Mouse (Mus musculus) lung, embryonic 16.5 days (tissue): ENCODE measurements at regions not wholly inside any gene's neighbourhood (a gene's known extent, or its start where the extent isn't known, plus 50 kb on each side); places are given as distances from the start of the nearest gene placed in this dataset.
A peak's percentile ranks its signal among the peaks of the same experiment; 100 is the strongest.

ENCODE experiments used
- ATAC-seq: fragments of 200-750 bp; cut with Nextera tagmentation; 2 replicates; pipeline ENCODE4 v1.8.0; 2017; ENCODE audit warnings: low read depth, mild to moderate bottlenecking, moderate library complexity
- H3K27ac ChIP-seq: fragments of 300-500 bp; sonication (generic); 2 replicates; pipeline ENCODE4 v1.5.1; 2014; ENCODE audit warnings: mild to moderate bottlenecking, control low read depth, low read length
- H3K27me3 ChIP-seq: fragments of 300-500 bp; sonication (generic); 2 replicates; pipeline ENCODE4 v1.6.1; 2014; ENCODE audit warnings: low read depth, low read length, mixed read lengths; ENCODE audit not compliant: control insufficient read depth, insufficient read depth
- H3K36me3 ChIP-seq: fragments of 300-500 bp; sonication (generic); 2 replicates; pipeline ENCODE4 v1.6.1; 2014; ENCODE audit warnings: low read length; ENCODE audit not compliant: control insufficient read depth, insufficient read depth
- H3K4me1 ChIP-seq: fragments of 300-500 bp; sonication (generic); replicated peaks from 2 replicates; pipeline ENCODE4 v1.6.1; 2014; ENCODE audit warnings: low read length, mixed read lengths; ENCODE audit not compliant: control insufficient read depth, insufficient read depth
- H3K4me2 ChIP-seq: fragments of 300-500 bp; sonication (generic); 2 replicates; pipeline ENCODE4 v1.6.1; 2014; ENCODE audit warnings: low read depth, low read length, control low read depth
- H3K4me3 ChIP-seq: fragments of 300-500 bp; sonication (generic); 2 replicates; pipeline ENCODE4 v1.5.1; 2014; ENCODE audit warnings: mild to moderate bottlenecking, low read length, control low read depth
- H3K9ac ChIP-seq: fragments of 300-500 bp; sonication (generic); 2 replicates; pipeline ENCODE4 v1.6.1; 2014; ENCODE audit warnings: low read length, control low read depth
- H3K9me3 ChIP-seq: fragments of 300-500 bp; sonication (generic); 2 replicates; pipeline ENCODE4 v1.6.1; 2016; ENCODE audit warnings: low read length; ENCODE audit not compliant: control insufficient read depth
- WGBS: fragments of 180-500 bp; shearing (Covaris S2); extraction: QIAGEN DNeasy Blood & Tissue Kit; methylation state at CpG from one replicate; pipeline ENCODE4 v1.1.7; 2014; 5-methylcytosine and 5-hydroxymethylcytosine counted together

DNA sequence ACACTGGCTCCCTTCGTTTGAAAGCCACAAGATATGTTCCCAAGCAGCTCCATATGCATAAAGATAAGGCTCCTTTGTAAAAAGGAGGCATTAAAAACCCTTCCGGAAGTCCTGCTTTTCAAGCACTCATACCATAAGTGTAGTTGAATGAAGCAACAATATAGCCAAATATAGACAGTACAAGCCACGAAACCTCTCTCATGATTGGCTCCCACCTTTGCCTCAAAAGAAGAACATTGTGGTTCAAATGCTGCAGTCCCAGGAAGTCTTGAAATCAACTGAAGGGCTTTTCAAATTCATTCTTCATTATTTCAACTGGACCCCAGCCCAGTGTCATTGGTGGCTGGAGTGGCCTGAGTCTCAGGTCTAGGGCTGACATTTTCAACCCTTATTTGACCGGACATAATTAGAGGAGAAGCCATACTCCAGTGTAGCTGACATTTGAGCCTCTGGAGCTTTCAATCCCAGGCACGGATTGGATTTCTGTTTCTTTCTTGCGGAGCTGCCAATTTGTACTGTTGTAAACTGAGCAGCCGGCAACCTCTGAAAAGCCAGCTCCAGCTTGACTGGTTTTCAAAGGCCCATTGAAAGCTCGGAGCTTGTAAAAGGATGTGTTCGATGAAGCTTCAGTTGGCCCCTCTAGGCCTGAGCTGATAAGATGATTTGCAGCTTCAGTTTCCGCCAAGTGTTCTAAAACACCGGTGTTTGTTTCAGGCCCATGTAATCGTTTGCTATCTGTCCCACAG, 105.4 kb downstream of the Tmsb4x start:
- Histone ChIP-seq H3K27ac (peak overlapping the region; percentile 71), H3K9me3 (no peaks in the 10 kb centered on the region), H3K4me1 (no peaks in the 10 kb centered on the region), H3K4me2 (no peak overlapping the region), H3K36me3 (no peaks in the 10 kb centered on the region), H3K27me3 (no peaks in the 10 kb centered on the region; the same call in 1 of the 2 replicates), H3K9ac (no peak overlapping the region), H3K4me3 (no peak overlapping the region)
- WGBS = 36% methylated on average over 12 of the region's 12 CpGs
- ATAC-seq = peak; percentile 7; the same call in 1 of the 2 replicates

DNA sequence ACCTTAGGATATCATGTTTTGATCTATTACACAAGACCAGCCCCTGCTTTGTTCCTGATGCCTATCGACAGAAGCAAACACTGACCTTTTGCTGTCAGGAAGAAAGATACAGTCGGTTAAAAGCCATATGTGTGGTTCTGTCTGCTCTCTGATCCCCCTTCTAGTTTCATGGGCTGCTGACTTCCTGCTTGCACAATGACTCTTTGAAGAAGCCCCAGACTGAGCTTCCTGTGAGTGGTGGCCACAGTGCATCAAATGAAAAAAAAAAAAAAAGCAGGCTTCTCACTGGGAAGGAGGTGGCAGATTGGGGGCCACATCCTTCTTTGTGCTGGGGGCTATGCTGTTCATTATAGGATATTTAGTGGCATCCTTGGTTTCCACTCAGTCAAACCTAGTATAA, 107.2 kb downstream of the Tmsb4x start:
- Histone ChIP-seq H3K4me2 (no peak overlapping the region), H3K4me1 (no peaks in the 10 kb centered on the region), H3K9me3 (no peaks in the 10 kb centered on the region), H3K27ac (no peak overlapping the region), H3K36me3 (no peaks in the 10 kb centered on the region), H3K9ac (no peak overlapping the region), H3K27me3 (no peaks in the 10 kb centered on the region), H3K4me3 (no peak overlapping the region)
- 40% methylated on average over 2 of the region's 2 CpGs for WGBS
- ATAC-seq = no peak

DNA sequence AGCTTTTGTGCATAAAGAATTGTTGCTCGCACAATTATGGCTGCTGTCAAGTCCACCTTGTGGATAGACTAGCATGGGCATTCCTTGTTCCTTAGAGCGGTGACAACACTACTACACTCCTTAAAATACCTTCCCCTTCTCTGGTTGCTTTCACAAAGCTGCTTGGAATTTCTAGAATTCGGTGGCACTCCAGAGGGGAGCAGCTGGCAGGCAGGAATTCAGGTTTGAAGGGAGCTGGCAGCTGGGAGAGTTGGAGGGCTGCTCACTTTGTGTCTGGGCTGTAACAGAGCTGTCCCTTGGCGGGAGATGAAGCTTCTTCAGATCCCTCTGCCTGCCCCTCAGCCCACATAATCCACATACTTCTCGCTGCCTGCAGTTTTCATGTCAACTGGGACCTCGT, 109.7 kb downstream of the Tmsb4x start:
- peak; percentile 76 for ATAC-seq
- 51% methylated on average over 6 of the region's 6 CpGs for WGBS

DNA sequence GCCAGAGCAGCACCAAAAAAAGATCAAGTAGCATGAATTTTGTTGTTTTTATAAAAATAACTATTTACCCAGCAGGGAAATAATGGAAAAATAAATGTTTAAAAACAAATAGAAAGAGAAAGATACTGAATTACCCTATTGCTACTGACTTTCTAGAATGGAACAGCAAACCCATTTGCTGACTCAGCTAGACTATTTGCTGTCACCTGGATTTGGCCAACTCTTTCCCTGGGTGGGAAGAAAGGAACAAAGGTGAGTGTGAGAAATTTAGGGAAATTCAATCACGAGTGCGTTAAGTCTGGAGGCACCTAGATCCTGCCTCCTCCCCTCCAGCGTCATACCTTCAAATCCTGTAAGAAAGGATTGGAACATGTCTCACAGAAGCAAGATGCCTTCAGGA, 110.2 kb downstream of the Tmsb4x start:
- no peak overlapping the region for H3K4me2 ChIP-seq
- H3K9me3 ChIP-seq = no peaks in the 10 kb centered on the region
- H3K4me1 ChIP-seq = no peaks in the 10 kb centered on the region
- no peak overlapping the region for H3K4me3 ChIP-seq
- no peak for ATAC-seq
- peak overlapping the region; percentile 57 for H3K27ac ChIP-seq
- H3K27me3 ChIP-seq = no peaks in the 10 kb centered on the region; the same call in 1 of the 2 replicates
- H3K9ac ChIP-seq = no peak overlapping the region
- no peaks in the 10 kb centered on the region for H3K36me3 ChIP-seq
- 47% methylated on average over 3 of the region's 3 CpGs for WGBS

More for the DNA sequence above, 109.7 kb downstream of the Tmsb4x start:
- Histone ChIP-seq H3K36me3 (no peaks in the 10 kb centered on the region), H3K4me2 (no peak overlapping the region), H3K27me3 (no peaks in the 10 kb centered on the region; the same call in 1 of the 2 replicates), H3K9ac (no peak overlapping the region), H3K9me3 (no peaks in the 10 kb centered on the region), H3K4me3 (no peak overlapping the region), H3K27ac (peak overlapping the region; percentile 57), H3K4me1 (no peaks in the 10 kb centered on the region)

DNA sequence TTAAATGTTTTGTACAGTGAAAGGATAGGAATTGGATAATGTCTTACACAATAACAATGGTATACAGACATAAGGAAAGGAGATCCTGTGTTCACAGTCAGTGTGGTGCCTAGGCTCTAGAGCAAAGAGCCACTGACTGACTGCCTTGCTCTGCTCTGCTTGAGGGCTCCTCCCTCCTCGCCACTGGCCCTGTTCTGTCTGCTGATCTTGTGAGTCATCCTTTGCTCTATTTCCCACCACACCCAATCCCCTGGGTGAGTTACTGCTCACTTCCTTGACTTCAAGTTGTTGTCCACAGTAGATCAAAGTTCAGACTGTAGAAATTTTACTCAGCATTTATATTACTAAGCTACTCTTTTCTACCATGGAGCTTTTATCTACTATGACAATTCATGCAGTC, 117.3 kb downstream of the Tmsb4x start:
- no peaks in the 10 kb centered on the region for H3K4me1 ChIP-seq
- no peak overlapping the region for H3K4me2 ChIP-seq
- no peak overlapping the region for H3K9ac ChIP-seq
- H3K9me3 ChIP-seq = no peaks in the 10 kb centered on the region
- ATAC-seq = peak; percentile 49
- no peak overlapping the region for H3K4me3 ChIP-seq
- 67% methylated on average over 1 of the region's 1 CpGs for WGBS
- H3K27me3 ChIP-seq = no peaks in the 10 kb centered on the region; the same call in 1 of the 2 replicates
- H3K27ac ChIP-seq = no peak overlapping the region
- H3K36me3 ChIP-seq = no peaks in the 10 kb centered on the region

DNA sequence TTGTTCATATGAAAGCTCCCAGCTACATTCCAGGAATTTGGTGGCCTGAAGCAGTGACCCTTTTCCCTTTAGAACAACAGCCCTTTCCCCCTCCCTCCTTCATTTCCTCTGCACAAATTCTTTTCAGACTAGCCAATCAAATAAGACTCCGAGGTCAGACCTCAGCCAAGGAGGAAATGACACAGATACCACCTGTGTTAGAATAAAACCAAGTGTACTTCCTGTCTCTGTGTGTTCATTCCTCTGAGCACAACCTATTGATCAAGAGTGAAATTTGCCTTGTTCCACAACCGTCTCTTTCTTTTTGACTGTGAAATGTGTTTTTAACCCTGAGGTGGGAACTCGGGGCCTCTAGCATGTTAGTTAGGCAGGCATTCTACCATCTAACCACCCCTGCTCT, 120.2 kb downstream of the Tmsb4x start:
- H3K27me3 ChIP-seq = no peaks in the 10 kb centered on the region
- H3K4me1 ChIP-seq = no peaks in the 10 kb centered on the region
- ATAC-seq = no peak
- no peaks in the 10 kb centered on the region for H3K36me3 ChIP-seq
- no peaks in the 10 kb centered on the region for H3K9me3 ChIP-seq
- no peak overlapping the region for H3K27ac ChIP-seq
- H3K4me3 ChIP-seq = no peak overlapping the region
- no peak overlapping the region for H3K4me2 ChIP-seq
- WGBS = 50% methylated on average over 3 of the region's 3 CpGs
- H3K9ac ChIP-seq = no peak overlapping the region

DNA sequence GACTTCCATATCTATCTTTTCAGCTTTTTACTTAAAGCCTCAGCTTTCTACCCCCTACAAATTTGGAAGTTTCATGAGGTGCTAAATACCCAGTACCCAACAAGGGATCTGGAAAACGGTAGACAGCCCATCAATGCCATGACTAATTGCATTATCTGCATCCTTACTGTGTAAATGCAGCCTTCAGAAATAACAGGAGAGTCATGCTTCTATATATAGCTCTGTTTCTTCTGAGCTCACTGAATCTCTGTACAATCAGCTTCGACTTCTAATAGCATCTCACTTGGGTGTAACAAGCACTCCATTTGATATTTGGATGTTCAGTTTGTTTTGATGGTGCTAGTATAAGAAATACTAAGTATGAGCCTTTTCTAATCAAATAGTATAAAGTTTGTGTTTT, 120.7 kb downstream of the Tmsb4x start:
- 47% methylated on average over 2 of the region's 2 CpGs for WGBS
- H3K4me2 ChIP-seq = no peak overlapping the region
- no peak for ATAC-seq
- no peaks in the 10 kb centered on the region for H3K9me3 ChIP-seq
- H3K9ac ChIP-seq = no peak overlapping the region
- no peaks in the 10 kb centered on the region for H3K36me3 ChIP-seq
- no peaks in the 10 kb centered on the region for H3K4me1 ChIP-seq
- H3K27ac ChIP-seq = no peak overlapping the region
- H3K27me3 ChIP-seq = no peaks in the 10 kb centered on the region
- no peak overlapping the region for H3K4me3 ChIP-seq

DNA sequence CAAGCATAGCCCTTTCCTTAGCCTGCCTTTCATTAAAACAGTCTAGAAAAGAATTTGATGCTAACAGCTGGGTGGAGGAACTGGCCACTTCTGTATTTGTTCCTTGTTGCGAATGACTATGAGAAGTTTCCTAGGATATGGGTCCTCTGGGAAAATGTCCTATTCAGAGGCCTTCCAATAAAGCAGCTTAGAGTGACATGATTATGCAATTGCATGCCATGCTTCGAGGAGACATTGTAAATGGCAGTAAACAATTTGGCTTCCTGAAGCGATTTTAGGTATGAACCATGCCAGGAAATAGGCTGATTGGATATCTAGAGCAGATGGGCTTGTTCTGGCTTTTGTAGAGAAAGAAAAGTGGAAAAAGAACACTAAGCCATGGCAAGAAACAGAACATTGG, 128.3 kb downstream of the Tmsb4x start:
- Histone ChIP-seq H3K4me2 (no peak overlapping the region), H3K4me1 (no peaks in the 10 kb centered on the region), H3K27ac (no peak overlapping the region), H3K36me3 (no peaks in the 10 kb centered on the region), H3K9ac (no peak overlapping the region), H3K4me3 (no peak overlapping the region), H3K27me3 (peaks cover 5% of the 10 kb centered on the region; the same call in 1 of the 2 replicates), H3K9me3 (no peaks in the 10 kb centered on the region)
- 60% methylated on average over 3 of the region's 3 CpGs for WGBS
- no peak for ATAC-seq

DNA sequence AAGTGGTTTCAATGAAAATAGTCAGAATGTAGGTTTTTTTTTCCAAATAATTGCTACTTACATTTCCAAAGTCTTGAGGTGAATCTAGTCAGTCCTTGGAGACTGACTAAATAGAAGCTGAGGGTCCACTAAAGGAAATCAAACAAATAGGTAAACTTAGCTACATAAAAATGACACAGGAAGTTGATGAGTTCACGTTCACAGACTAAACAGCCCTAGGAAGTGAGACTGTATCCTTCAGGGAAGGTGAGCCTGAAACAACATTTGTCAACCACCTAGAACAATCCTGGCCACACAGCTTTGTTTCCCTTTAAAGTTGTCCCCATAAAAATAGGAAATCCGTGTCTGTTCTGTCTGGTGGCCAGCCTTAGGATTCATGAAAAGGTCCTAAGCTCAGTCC, 140.0 kb downstream of the Tmsb4x start:
- H3K27me3 ChIP-seq = no peaks in the 10 kb centered on the region; the same call in none of the 2 replicates
- H3K4me3 ChIP-seq = no peak overlapping the region
- no peak overlapping the region for H3K4me2 ChIP-seq
- no peaks in the 10 kb centered on the region for H3K9me3 ChIP-seq
- H3K9ac ChIP-seq = no peak overlapping the region
- WGBS = 53% methylated on average over 2 of the region's 2 CpGs
- no peaks in the 10 kb centered on the region for H3K4me1 ChIP-seq
- H3K36me3 ChIP-seq = no peaks in the 10 kb centered on the region
- no peak overlapping the region for H3K27ac ChIP-seq
- ATAC-seq = no peak
